Mouse (Mus musculus): Measurements from ENCODE around the gene Nap1l1. TPM values are rescaled to one million over a fixed set of nuclear protein-coding genes. Genes with fewer than 3 reads are reported as not detected.

The Nap1l1 gene
- total RNA-seq, 2 experiments from 2014 or later = 43.8 to 49.0 TPM

DNA sequence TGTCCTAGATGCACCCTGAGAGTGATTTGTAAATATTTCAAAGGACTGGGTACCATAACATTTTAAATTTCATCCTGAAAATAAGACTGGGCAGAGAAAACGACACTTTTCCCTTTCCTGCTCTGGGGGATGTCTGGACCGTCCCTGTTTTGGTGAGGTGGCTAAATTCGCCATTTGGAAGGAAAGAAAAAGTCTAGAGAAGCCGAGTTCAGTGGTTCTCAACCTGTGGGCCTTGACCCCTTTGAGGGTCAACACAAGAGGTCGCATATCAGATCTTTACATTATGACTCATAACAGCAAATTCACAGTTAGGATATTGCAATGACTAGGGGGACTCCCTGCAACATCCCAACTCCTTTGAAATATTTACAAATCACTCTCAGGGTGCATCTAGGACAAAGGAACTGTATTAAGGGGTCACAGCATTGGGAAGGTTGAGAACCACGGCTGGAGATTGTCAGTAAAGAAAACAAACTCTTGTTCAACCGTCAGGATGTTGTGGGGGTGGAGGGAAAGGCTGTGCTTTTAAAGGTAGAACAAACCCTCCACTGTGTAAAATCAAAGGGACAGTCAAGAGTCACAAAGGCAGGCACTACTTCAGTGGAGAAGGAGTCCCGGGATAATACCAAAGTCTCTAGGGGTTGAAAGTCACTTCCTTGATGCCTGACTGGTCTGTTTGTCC lies 36.2 kb downstream of the Nap1l1 start:
- intact Hi-C loops (cut with DNase I; ENCODE audit: low total_unique reads) = no loop called here
- no peak for DNase-seq

GRCm38 (mm10) chr10:111509981-111510380 lies 37.0 kb downstream of the Nap1l1 start:
- DNase-seq = no peak
- intact Hi-C loops (cut with DNase I; ENCODE audit: low total_unique reads) = no loop called here

DNA sequence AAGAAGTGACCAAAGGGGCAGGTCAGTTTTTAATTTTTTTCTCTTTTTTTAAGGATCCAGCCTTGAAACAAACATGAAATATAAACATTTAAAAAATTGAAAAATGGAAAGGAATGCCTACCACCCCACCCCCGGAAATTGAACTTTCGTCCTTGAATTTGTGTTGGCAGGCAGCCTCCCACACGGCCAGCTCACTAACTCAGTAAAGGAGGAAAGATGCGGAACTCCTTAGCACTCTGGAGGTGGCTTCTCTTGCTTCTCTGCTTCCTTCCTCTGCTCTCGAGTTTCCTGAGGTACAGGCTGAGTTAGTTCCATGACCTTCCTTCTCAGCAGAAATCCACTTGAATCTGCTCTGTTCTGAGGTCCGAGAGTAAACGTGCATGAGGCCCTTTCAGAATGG lies 37.8 kb downstream of the Nap1l1 start:
- intact Hi-C loops (cut with DNase I; ENCODE audit: low total_unique reads) = no loop called here
- DNase-seq = no peak

DNA sequence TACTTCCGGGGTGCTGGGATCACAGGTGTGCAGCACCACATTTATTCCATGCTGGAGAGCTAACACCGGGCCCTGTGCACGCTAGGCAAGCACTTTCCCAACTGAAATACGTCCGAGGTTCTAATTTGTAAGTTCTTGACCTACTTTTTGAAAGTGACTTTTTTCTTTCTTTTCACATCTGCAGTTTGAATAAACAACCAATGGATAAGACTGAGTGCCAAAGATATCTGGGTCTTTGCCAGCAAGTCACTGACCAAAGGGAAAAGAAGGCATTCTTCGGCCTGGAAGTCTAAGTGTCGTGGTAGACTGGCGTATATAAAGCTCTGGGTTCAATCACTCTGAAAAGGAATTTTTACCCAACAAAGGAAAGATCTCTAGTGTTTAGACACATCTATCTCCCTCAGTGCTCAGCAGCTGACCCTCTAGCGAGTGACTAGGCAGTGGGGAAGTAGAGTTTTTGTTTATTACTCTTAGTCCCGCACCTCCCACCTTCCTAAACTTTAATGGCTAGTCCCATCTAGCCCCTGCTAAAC lies 39.1 kb downstream of the Nap1l1 start:
- DNase-seq = peak; percentile 32

GRCm38 (mm10) chr10:111514282-111514885 lies 41.4 kb downstream of the Nap1l1 start:
- intact Hi-C loops (cut with DNase I; ENCODE audit: low total_unique reads) = no loop called here
- no peak for DNase-seq

More for the DNA sequence above, 39.1 kb downstream of the Nap1l1 start:
- intact Hi-C loops (cut with DNase I; ENCODE audit: low total_unique reads) = no loop called here

GRCm38 (mm10) chr10:111515071-111516010 lies 42.3 kb downstream of the Nap1l1 start:
- intact Hi-C loops (cut with DNase I; ENCODE audit: low total_unique reads) = no loop called here
- no peak for DNase-seq

GRCm38 (mm10) chr10:111516172-111516588 lies 43.2 kb downstream of the Nap1l1 start:
- intact Hi-C loops (cut with DNase I; ENCODE audit: low total_unique reads) = no loop called here
- DNase-seq = peak; percentile 72

DNA sequence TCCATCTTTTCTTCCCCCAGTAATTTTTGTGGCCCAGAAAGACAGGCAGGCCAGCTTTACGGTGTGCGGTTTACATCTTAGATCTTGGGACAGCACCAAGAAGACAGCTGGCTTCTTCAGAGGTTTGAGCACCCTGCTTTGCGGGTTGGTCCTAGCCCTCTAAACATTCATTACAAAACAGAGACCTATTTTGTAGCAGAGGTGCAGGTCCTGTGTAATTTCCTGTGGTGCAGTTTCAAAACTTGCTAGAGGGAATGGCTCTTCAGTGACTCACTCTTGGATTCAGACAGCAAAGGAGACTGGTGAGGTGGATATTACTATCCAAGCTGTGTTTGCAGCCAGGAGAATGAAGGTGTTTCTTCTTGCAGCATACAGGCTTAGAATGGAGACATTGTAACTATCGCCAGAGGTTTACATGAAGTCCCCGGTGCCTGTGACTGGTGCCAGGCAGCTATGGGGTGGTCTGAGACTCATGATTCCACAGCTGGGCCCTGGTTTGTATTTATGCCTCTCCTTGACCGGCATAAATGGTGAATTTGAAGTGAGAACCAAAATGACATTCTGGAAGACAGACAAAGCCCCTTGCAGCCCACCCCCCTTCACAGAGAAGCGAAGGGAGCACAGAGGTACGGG lies 43.9 kb downstream of the Nap1l1 start:
- no peak for DNase-seq
- intact Hi-C loops (cut with DNase I; ENCODE audit: low total_unique reads) = no loop called here

GRCm38 (mm10) chr10:111518350-111518749 lies 45.3 kb downstream of the Nap1l1 start:
- DNase-seq = no peak
- intact Hi-C loops (cut with DNase I; ENCODE audit: low total_unique reads) = no loop called here

DNA sequence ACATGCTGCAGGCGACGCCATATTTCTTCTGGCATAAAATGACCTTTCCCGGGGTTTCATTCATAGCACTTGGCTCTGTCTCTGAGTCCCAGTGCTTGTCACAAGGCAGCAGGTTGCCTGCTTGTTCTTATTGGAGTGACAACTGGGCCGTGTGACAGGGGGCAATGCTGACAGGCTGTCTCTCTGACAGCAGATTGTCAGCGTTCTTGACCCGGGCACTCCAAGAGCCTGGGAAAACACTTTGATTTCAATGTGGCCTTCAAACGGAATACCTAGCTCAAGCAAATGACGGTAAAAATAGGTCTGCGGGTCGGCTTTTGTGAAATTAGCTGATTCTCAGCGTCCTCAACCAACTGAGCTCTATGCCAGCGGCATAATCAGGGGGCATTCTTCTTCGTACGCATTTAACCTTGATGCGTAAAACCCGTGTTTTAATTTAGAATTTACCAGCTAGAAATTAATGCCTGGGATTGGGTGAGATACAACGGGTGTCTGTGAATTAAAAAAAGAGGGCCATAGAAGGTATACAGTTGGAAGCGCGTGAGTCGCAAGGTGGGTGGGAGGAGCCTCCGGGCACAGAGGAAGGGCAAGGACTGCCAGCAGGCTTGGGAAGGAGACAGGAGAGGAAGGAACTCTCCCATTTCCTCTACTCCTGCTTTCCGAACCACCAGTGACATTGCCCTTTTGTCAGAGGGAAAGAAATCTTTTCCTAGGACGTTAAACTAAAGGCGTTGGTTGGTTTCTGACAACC lies 46.8 kb downstream of the Nap1l1 start:
- DNase-seq = no peak
- intact Hi-C loops (cut with DNase I; ENCODE audit: low total_unique reads) = no loop called here

DNA sequence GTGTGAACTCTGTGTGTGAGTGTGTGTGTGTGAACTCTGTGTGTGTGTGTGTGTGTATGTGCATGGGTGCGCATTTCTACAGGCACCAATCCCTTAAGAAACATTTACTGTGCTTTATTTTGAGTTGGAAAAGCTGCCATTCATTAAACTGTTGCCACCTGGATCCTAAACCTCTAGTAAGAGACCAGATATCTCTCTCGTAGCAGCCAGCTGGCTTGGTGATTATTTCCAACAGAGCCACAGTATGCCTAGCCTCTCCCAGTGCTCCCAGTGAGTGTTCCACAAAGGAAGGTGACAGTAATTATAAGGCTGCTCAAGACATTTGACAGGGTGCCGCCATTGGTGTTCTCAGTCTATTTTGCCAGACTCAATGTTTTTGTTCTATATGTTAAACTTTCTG lies 47.6 kb downstream of the Nap1l1 start:
- intact Hi-C loops (cut with DNase I; ENCODE audit: low total_unique reads) = no loop called here
- DNase-seq = no peak

- intact Hi-C loops (cut with DNase I; ENCODE audit: low total_unique reads) = no loop called here
- no peak for DNase-seq
Measured at GRCm38 (mm10) chr10:111521636-111522035, 48.6 kb downstream of the Nap1l1 start.

- intact Hi-C loops (cut with DNase I; ENCODE audit: low total_unique reads) = no loop called here
- DNase-seq = no peak
Measured at GRCm38 (mm10) chr10:111522230-111522629, 49.2 kb downstream of the Nap1l1 start.

DNA sequence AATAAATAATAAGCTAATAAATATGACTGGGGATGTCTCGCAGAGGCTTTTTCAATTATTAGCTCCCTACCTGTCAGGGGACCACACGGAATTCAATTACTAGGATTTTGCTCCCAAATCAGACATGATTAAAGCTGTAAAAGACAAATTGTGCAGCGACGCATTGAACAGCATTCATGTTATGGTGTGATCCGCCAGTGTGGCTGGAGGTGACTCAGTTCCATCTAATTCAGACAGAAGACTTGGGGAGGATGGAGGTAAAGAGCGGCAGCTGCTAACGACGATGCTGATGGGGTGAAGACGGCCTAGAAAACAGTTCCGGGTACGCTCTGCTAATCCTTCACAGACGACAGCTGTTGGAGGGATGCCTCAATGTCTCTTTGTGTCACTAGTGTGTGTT lies 50.9 kb downstream of the Nap1l1 start:
- DNase-seq = no peak
- intact Hi-C loops (cut with DNase I; ENCODE audit: low total_unique reads) = no loop called here

DNA sequence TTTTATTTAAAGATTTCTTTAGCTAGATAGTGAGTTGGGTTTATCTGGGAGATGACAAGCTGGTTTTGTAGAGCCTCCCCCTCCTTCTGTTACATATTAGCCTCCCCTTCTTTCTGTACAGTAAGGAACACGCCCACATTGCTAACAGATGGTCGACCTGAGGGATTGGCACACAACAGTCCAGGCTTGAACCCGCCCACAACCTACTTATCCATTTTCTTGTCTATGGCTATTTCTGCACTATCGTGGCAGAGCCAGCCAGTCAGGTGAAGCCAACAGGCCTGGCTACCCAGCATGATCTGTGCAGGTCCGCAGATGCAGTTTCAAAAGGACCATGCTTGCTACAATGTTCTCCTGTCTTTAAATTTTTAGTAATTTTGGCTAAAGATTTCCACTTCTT lies 54.0 kb downstream of the Nap1l1 start:
- intact Hi-C loops (cut with DNase I; ENCODE audit: low total_unique reads) = no loop called here
- no peak for DNase-seq

DNA sequence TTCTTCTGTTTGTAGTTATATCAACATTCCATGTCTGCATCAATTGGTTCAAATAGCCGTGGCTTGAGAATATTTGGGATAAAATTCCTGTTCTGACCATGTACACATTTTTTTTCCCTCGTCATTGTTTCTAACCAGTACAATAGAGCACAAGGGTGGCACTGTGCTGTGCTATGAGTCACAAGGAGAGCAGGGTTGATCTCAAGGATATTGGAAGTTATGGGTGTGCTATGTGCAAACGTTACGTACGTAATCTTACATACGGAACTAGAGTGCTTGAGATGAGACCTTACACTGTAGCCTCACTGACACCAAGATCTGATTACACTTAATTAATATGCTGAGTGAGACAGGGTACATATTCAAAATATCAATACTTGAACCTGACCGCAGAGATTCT lies 54.6 kb downstream of the Nap1l1 start:
- DNase-seq = no peak
- intact Hi-C loops (cut with DNase I; ENCODE audit: low total_unique reads) = no loop called here

DNA sequence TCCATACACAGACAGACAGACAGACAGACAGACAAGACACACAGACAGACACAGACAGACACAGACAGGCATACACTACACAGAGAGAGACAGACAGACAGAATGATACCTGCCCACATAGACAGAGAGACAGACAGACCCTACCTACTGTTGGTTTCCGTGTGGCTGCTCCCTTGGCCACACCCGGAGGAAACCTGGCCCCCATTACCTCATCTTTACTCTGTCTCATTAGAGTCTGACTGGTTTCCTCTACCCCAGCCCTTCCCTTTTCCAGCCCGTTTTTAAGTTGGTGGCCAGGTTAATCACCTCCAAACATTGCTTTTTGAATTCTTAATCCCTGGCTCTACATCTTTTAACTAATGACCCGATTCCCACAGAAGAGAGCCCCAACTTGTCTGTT lies 55.3 kb downstream of the Nap1l1 start:
- no peak for DNase-seq
- intact Hi-C loops (cut with DNase I; ENCODE audit: low total_unique reads) = no loop called here

DNA sequence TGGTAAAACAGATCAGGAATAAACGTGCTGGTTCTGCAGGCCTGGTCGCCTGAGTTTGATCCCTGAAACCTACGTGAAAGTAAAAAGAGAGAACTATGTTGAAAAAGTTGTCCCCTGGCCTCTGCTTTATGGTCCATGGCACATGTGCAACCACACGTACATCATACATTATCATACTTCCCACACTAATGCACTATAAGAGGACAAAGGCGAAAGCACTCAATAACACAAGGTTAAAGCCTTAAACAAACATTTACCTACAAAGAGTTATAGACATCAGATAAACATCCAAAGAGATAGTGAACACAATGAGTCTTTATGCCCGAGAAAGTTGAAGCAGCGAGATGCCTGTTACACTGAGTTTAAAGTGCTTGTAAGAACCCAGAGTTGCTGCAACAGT lies 57.4 kb downstream of the Nap1l1 start:
- DNase-seq = no peak
- intact Hi-C loops (cut with DNase I; ENCODE audit: low total_unique reads) = no loop called here

GRCm38 (mm10) chr10:111534691-111535090 lies 61.7 kb downstream of the Nap1l1 start:
- no peak for DNase-seq
- intact Hi-C loops (cut with DNase I; ENCODE audit: low total_unique reads) = no loop called here

All from gastrocnemius, postnatal 14 days (tissue).